Mouse (Mus musculus) thymus, adult 2 months (tissue): ENCODE data around the gene Wdr43.

ENCODE experiments used
- CTCF ChIP-seq: fragments of 200-500 bp; IDR thresholded peaks from 2 replicates; pipeline ENCODE4 v1.5.1; 2012; ENCODE audit warnings: mild to moderate bottlenecking, control low read depth, low read length, moderate library complexity, borderline replicate concordance; ENCODE audit not compliant: control insufficient read depth, poor library complexity, insufficient read depth; ENCODE audit errors: extremely low read depth
- POLR2A ChIP-seq: fragments of 200-500 bp; IDR thresholded peaks from 2 replicates; pipeline ENCODE4 v1.6.1; 2012; ENCODE audit warnings: mild to moderate bottlenecking, low read length, control low read depth, moderate library complexity; ENCODE audit not compliant: control insufficient read depth, poor library complexity, insufficient read depth; ENCODE audit errors: extremely low read depth

DNA sequence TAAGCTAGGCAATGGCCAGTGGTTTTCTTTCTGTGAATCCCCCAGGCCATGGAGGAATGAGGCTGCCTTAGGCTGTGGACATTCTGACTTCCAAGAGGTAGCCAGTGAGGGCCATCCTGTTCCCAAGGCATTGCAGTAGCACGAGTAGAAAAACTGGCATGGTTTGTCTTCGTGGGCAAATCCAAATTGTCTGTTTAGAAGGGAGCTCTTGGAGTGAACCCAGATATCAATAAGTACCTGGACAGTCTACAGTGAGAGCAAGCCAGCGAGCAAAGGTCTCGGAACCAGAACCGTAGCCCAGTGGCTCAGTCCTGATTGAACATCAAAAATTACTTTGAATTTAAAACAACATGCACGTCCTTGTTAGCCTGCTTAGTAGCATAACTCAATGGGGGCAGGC, 67.6 kb downstream of the Wdr43 start:
- TF ChIP-seq CTCF (no peak), POLR2A (no peak)
